Mouse (Mus musculus): ENCODE results near the gene Wdr62.

DNA sequence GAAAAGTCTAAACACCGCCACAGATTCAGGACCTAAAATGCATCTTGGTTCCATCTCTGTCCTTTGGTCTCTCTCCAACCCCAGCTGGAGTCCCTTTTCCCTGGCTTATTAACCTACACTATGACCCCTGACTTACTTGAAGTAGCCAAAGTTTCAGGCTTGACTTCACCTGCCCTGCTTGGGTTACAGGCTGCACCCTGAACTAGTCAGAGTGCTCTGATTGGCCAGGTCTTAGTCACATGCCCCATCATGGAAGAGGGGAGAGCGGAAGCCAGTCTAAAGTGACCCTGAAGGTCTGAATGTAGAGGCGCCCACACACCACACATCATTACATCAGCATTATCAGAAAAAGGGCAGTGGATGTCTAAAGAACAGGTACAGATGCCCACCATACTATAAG lies 37.9 kb upstream of the Wdr62 start:
- TF ChIP-seq POLR2A (IDR thresholded peaks at IDR 0.05; ENCODE audit: extremely low read depth, insufficient read depth, low read length) = no peak
- no peak for TF ChIP-seq CTCF (IDR thresholded peaks at IDR 0.05; ENCODE audit: low read depth, low read length)

All from liver, adult 2 months (tissue).